Mouse (Mus musculus): ENCODE results near the gene Aicda. TPM values are rescaled to one million over a fixed set of nuclear protein-coding genes. Genes with fewer than 3 reads are reported as not detected.

Aicda gene
- total RNA-seq, 2 experiments from 2014 or later, result 0.18 to 0.58 TPM

DNA sequence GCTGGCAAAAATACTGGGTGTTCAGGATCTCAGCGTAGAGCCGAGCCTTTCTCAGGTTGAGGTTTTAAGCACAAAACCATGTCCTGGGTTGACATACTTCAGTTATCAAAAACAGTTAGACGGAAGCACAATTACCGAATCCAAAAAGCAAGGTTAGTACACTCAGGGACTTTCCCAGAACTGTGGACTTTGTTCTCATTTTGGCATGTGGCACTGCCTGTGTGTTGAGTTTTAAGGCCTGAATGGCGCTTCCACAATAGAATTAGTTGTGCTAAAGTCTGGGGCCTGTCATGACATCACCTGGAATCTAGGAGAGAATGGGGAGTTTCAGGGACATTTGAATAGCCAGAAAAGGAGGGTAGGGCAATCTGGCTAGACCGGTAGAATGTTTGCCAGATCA is 44.8 kb downstream of the Aicda start:
- intact Hi-C loops (cut with DNase I), result no loop called here
- DNase-seq, result no peak

GRCm38 (mm10) chr6:122599054-122599737 is 45.6 kb downstream of the Aicda start:
- intact Hi-C loops (cut with DNase I), result no loop called here

DNA sequence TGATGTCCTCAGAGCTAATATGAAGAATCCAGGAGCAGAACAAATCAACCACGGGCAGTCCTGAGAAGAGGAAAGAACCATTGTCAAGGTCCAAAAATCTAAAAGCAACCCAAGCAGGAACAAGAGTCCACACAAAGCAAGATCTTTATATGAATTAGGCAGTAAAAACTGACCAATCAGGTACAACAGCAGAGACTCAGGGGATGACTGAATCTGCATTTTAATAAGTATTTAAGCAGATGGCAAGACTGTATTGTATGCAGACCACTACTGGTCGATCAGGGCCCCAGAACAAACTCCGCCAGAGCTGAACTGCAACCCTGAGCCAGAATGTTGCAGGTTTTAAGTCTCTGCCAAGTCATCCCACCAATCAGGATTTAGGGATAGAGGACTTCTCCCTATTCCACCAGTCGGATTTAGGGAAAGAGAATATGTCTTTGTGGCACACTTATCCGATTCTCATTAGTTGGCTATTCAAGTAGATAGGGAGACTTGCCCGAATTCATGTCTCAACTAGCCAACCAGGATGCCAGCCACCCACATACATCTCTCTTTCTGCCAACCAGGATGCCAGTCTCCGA is 46.6 kb downstream of the Aicda start:
- intact Hi-C loops (cut with DNase I), result no loop called here

More at GRCm38 (mm10) chr6:122599054-122599737, 45.6 kb downstream of the Aicda start:
- no peak for DNase-seq

GRCm38 (mm10) chr6:122601031-122601430 is 47.4 kb downstream of the Aicda start:
- DNase-seq, result no peak
- intact Hi-C loops (cut with DNase I), result no loop called here

More for the DNA sequence above, 46.6 kb downstream of the Aicda start:
- no peak for DNase-seq

DNA sequence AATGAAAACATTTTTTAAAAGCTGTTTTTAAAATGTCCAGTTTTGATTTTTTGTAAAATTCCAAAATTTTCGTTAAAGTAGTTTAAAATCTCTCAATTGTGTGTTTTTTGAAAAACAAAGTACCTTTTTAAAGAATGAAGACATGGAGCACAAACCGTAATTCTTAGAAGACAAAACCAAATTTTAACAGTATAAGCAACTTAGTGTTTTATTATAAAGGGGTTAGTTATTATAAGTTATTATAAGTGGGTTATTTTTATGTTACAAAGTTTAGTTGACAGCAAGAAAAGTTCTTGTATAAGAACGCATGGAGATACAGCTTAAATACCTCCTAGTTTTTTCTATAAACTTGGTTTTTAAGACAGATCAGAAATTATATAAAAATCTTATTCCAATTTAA is 48.0 kb downstream of the Aicda start:
- intact Hi-C loops (cut with DNase I), result no loop called here
- no peak for DNase-seq

DNA sequence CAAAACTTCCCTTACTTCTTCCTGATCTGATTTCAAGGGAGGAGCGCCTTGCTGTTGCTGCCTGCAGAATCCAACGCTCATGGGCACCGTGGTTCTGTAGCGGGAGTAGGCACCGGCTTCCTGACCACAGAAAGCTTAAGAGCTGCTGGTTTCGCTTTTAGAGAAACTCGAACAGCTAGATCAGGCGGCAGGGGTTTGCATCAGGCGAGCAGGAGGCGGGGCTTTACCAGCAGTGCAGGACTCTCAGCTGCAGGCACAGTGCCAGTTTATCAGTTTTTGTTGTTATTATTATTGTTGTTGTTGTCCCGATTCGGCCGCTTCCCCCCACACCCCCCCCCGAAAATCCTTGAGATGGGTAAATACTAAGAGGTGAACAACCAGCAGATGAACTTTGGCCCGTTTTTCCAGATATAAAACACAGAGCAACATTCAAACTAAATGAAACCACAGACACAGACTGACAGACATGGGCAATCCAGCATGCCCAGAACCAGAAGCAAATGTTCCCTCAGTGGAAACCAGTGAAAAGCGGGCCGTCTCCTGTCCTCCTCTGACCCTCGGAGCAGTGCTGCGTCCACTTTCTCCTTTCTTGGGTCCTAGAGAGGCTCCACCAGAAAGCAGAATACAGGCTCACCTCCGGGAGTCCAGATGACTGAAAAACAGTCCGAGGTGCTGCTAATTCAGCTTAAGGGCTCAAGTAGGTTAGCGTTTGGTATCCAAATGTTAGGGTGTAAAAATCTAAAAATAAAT is 48.8 kb downstream of the Aicda start, which contains the start of gene Apobec1:
Apobec1 (minus strand) TSS at position 203 of the 750 bp plus-strand sequence.
- peak; percentile 55 for DNase-seq
- intact Hi-C loops (cut with DNase I), result no loop called here

- intact Hi-C loops (cut with DNase I), result no loop called here
- no peak for DNase-seq
Measured at GRCm38 (mm10) chr6:122602992-122603322, 49.4 kb downstream of the Aicda start.

DNA sequence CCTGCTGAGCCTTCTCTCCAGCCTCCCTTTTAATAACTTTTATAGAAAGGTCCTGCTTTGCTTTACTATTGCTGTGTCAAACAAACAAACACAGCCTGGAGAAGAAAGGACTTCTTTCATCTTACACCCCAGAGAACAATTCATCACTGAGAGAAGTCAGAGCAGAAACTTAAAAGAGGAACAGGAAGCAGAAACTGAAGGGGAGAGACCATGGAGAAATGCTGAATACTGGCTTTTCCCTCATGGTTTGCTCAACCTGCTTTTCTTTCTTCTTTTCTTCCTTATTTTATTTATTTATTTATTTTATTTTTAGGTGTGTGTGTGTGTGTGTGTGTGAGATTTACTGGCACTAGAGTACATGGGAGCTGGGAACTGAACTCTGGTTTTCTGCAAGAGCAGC is 50.7 kb downstream of the Aicda start:
- DNase-seq, result no peak
- intact Hi-C loops (cut with DNase I), result no loop called here

DNA sequence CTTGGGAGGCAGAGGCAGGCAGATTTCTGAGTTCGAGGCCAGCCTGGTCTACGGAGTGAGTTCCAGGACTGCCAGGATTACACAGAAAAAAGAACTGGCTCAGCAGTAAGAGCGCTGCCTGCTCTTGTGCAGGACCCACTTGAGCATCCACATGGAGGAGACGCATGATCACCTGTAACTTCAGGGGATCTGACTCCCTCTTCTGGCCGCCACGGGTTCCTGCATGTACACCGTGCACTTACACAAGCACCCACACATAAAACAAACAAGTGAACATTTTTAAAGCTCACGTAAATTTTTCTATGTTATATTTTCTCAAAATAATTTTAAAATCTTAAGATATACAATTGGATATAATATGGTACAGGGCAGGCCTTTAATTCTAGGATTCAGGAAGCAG is 51.9 kb downstream of the Aicda start:
- no peak for DNase-seq
- intact Hi-C loops (cut with DNase I), result no loop called here

GRCm38 (mm10) chr6:122606661-122607060 is 53.1 kb downstream of the Aicda start:
- no peak for DNase-seq
- intact Hi-C loops (cut with DNase I), result no loop called here

DNA sequence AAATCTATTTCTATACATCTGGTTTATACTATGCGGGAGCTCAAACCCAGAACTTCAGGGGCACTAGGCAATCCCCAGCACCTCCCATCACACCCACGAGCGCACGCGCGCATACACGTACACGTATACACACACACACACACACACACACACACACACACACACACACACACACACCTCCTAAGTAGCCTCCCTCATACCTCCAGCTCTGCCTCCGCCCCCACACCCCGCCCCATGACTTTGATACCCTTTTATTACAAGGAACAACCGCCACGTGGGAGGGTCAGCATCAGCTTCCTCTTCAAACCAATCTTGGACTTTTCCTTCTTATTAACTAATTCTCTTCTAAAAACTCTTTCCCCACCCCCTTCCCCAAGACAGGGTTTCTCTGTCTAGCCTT is 54.1 kb downstream of the Aicda start:
- intact Hi-C loops (cut with DNase I), result no loop called here
- DNase-seq, result no peak

DNA sequence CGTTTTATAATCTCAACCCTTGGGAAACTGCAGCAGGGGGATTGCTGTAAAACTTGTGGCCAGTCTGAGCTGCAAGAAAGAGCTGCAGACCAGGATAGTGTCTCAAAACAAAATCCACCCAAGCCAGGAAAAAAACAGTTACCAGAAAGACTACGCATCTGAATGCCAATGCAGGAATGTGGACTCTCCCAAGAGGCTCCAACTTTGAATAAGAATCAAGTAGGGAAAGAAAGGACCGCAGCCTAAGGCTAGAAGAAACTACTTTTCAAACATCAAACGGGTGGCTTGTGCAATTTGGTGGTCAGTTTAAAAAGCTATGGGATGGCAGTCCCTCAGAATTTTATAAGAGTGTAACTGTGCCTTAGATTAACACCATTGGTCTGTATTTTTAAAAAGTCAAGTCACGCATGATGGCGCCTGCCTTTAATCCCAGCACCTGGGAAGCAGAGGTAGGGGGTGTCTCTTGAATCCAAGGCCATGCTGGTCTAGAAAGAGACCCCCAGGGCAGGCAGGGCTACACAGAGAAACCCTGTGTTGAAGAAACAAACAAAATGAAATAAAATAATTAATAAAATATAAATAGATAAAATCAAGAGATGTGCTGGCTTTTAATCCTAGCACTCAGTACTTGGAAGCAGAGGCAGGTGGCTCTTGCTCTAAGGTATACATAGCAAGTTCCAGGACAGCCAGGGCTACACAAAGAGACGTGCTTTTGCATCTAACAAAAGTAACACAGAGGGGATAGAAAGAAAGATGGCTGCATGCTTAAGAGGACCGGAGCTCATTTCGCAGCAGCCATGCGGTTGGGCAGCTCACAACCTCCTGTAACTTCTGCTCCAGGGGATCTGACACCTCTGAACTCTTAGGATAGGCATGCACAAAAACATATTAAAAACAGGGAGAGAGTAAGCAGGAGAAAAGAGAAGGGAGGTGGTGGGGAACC is 55.1 kb downstream of the Aicda start:
- intact Hi-C loops (cut with DNase I), result no loop called here

GRCm38 (mm10) chr6:122609377-122609728 is 55.8 kb downstream of the Aicda start:
- DNase-seq, result peak; percentile 7
- intact Hi-C loops (cut with DNase I), result no loop called here

More for the DNA sequence above, 55.1 kb downstream of the Aicda start:
- DNase-seq, result no peak

- peak; percentile 49 for DNase-seq
- intact Hi-C loops (cut with DNase I), result no loop called here
Measured at GRCm38 (mm10) chr6:122609771-122610170, 56.2 kb downstream of the Aicda start, which contains the start of gene Gdf3. Gene Gdf3, minus strand, starts transcription at chr6:122610087.

- intact Hi-C loops (cut with DNase I), result no loop called here
Measured at GRCm38 (mm10) chr6:122612426-122612825, 58.8 kb downstream of the Aicda start.

More at GRCm38 (mm10) chr6:122612426-122612825, 58.8 kb downstream of the Aicda start:
- DNase-seq, result no peak

Other genes starting within 250 kb of the Aicda start
- gene M6pr, start 245.1 kb upstream of the Aicda start, total RNA-seq (2021), result 10 to 100 TPM; 35.2 to 38.2 TPM
- gene Phc1, start 213.2 kb upstream of the Aicda start, total RNA-seq (2021), result 100 to 1,000 TPM; 107 to 111 TPM
- gene Rimklb, start 55.0 kb upstream of the Aicda start, total RNA-seq (2021), result 100 to 1,000 TPM; 392 to 432 TPM
- 1 to 10 TPM; 1.5 to 2.1 TPM for gene Mfap5, start 48.0 kb upstream of the Aicda start, total RNA-seq (2021)
- 1 to 10 TPM; 2.1 to 3.1 TPM for gene Apobec1, start 48.6 kb downstream of the Aicda start, total RNA-seq (2021)
- gene Gdf3, start 56.3 kb downstream of the Aicda start, total RNA-seq (2021), result not detected
- gene Dppa3, start 72.6 kb downstream of the Aicda start, total RNA-seq (2021), result not detected
- gene Nanog, start 153.7 kb downstream of the Aicda start, total RNA-seq (2021), result not detected
- 10 to 100 TPM; 62.9 to 73.9 TPM for gene Slc2a3, start 247.8 kb downstream of the Aicda start, total RNA-seq (2021)

Data from left cerebral cortex, postnatal 4 days (tissue).